Mouse (Mus musculus) CD4-positive, CD25-positive, alpha-beta regulatory T cell, adult 4 months (primary cell): Measurements from ENCODE around the gene Tmem267. TPM values are rescaled to one million over a fixed set of nuclear protein-coding genes. Genes with fewer than 3 reads are reported as not detected.

Source experiments
- ATAC-seq: one replicate; pipeline ENCODE4 v1.8.0; 2017
- polyA plus RNA-seq, 2 experiments: library from polyadenylated mRNA; unstranded; fragments of 100-300 nt; shearing (Covaris generic); gene quantifications; one replicate each; pipeline ENCODE4 v1.2.1; 2017

Tmem267 gene
- polyA plus RNA-seq, 2 experiments from 2014 or later, result 2.4 to 3.6 TPM

- no peak for ATAC-seq
These were observed 131.9 kb downstream of the Tmem267 start for GRCm38 (mm10) chr13:119619735-119620134.

DNA sequence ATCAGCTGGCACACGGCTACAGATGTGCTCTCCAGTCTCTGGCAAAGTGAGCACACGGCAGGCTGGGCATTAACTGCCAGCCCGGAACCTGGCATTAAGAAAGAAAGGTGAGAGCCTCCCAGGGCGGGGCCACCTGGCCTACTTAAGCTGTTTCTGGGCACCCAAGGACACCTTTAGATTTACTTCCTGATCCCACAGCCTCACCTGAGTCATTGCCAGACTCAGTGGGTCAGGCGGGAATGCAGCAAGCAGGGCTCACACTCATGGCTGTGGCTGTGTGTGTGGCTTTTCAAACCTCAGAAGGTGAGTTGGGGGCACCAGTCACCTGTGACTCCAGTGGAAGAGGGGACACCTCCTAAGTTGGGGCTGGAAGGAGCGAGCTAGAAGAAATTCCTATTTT, 135.8 kb downstream of the Tmem267 start, which contains the start of gene Ccl28:
Gene Ccl28 (plus strand): TSS at position 186 of the 400 bp plus-strand sequence.
- ATAC-seq, result no peak

- peak; percentile 43 for ATAC-seq
These were observed 138.1 kb downstream of the Tmem267 start for GRCm38 (mm10) chr13:119625952-119626351.

DNA sequence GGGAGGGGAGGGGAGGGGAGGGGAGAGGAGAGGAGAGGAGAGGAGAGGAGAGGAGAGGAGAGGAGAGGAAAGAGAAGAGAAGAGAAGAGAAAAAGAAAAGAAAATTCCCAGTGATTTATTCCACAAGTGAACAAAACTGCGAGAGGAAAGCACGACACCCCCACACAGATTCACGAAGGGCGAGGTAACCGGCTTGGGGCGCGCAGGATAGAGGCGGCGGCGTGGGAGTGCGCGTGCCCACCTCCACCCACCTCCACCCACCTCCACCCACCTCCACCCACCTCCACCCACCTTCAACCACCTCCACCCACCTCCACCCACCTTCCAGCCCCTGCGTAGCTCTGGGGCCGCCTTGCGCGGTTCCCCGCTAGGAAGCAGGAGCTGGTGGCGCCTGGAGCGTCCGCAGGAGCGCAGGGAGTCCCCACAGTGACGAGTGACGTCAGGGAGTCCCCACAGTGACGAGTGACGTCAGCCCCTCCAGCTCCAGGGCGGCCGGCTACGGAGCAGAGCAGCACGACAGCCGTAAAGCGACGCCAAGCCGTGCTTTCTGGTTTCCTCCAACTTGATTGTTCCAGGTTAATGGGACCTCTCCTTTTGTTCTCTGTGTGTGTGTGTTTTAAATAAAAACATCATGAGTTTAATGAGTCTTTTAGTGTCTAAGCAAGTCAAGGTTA, 143.8 kb downstream of the Tmem267 start:
- peak; percentile 100 for ATAC-seq

- no peak for ATAC-seq
These were observed 144.3 kb downstream of the Tmem267 start for GRCm38 (mm10) chr13:119632156-119632548.

- no peak for ATAC-seq
These were observed 147.7 kb downstream of the Tmem267 start for GRCm38 (mm10) chr13:119635496-119635895.

DNA sequence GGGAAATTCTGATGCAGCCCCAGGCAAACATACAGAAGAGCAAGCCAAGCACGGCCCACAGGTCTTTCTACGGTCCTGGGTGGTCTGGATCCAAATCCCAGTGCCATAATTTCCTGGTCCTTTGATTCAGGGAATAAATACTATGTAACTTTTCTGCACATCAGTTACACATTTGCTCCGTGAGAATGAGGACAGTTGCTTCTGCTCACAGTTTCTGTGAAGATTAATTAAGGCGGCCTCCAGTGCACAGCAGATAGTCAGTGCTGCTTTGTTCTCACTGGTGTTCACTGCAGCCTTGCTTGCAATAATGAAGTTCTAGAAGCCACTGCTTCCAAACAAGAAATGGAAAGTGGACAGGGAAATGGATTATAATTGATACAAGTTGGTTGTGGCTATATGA, 150.0 kb downstream of the Tmem267 start:
- no peak for ATAC-seq

DNA sequence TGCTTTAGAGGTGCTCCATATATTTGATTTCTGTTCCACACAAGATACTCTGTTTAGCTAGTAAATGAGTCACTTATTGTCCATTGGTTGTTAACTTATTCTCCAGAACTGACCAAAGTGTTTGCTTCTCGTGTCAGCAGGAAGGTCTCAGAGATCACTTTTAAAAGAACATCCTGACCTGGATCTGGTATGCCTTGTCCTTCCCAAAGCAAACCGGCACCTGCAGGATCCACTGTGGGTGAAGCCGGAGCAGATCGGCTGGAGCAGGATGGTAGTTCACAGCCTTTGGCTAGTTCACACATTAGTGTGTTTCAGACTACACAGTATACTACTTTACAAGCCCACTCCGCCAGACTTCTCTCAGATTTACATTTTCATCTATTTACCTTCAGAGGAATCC, 150.6 kb downstream of the Tmem267 start:
- no peak for ATAC-seq

DNA sequence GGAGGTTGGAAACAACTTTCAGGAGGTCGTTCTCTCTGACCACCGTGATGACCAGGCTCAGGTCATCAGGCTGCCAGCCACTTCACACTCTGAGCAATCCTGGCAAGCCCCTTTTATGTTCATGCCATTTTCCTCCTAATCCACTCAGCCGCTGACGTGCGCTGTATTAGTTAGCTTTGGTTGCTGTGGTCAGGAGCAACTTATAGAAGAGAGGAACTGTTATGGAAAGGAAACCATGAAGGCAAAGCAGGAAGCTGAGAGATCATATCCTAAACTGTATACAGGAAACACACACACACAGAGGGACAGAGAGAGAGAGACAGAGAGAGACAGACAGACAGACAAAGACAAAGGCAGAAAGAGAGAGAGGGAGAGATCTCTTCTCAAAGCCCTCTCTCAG, 151.5 kb downstream of the Tmem267 start:
- no peak for ATAC-seq

DNA sequence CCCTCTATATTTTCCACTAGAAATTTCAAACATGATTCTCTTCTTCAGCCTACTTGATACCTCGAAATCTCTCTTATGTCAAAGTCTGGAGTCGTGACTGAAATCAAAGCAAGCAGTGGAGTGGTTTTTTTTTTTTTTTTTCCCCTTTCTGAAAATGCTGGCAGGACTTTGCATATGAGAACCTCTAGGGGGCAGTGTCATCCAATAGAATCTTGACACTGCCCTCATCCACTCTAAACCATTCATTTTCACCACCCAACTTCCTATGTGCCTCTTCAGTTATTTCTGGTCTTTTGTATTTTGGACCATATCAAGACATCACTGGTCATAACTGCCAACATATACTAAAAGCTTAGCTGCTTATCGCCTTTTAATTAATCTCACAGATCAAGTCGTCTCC, 152.7 kb downstream of the Tmem267 start:
- ATAC-seq, result peak; percentile 93

- ATAC-seq, result no peak
These were observed 153.3 kb downstream of the Tmem267 start for GRCm38 (mm10) chr13:119641145-119641544.

DNA sequence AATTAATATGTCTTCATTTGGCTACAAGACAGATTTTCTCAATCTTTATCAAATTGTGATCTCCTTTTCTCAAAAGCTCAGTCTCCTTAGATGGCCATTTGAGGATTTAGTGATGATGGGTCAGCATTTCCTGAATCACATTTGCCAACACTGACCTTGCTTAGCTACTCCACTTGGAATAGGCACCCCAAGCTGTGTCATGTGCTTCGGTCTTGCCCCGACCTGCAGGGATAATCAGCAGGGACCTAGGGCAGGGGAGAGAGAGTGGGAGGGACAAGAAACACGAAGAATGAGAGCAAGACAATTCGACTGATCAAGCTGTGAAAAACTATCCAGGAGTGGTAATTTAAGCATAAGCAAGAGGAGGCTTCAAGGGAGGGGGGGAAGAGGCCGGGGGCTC, 156.9 kb downstream of the Tmem267 start:
- no peak for ATAC-seq

GRCm38 (mm10) chr13:119646511-119646910, 158.7 kb downstream of the Tmem267 start:
- no peak for ATAC-seq

- no peak for ATAC-seq
These were observed 161.3 kb downstream of the Tmem267 start for GRCm38 (mm10) chr13:119648891-119649698.

DNA sequence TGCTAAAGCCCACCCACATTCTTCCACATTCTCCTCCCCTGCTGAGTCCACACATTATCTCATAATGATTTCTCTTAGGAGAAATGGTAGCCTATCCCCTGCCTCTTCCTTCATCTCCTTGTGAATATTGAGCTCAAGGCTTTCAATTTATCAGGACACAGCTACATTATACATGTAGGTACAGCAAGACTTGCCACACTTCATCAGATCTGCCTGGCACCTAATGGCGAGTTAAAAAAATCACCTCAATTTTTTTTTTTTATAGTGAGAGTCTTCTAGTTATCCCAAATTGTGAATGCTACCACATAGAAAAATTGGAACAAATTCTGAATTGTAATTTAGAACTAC, 161.8 kb downstream of the Tmem267 start:
- ATAC-seq, result no peak

DNA sequence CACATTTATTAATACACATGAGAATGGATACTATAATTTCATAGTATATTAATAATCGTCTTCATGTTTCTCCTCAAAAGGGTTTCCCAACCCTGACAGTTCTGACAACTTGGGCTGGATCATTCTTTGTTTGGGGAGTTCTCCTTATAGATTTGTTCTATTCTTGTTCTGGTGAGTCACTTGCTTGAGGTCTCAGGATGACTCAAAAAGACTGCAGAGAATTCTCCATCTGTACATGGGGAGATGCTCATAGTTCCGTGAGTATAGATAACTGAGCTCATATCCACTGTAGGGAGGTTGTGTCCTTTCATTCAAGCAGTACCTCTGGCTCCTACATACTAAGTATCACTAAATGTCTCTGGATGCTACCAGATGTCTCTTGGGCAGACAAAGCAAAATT, 166.9 kb downstream of the Tmem267 start:
- no peak for ATAC-seq

GRCm38 (mm10) chr13:119656246-119656645, 168.4 kb downstream of the Tmem267 start:
- ATAC-seq, result no peak

GRCm38 (mm10) chr13:119656846-119657416, 169.1 kb downstream of the Tmem267 start:
- ATAC-seq, result no peak

Other genes starting within 250 kb of the Tmem267 start
- gene Paip1, start 59.4 kb upstream of the Tmem267 start, polyA plus RNA-seq, result 10 to 100 TPM; 63.6 to 70.7 TPM
- gene 4833420G17Rik, start 25.3 kb upstream of the Tmem267 start, polyA plus RNA-seq, result 100 to 1,000 TPM; 115 to 139 TPM
- gene 3110070M22Rik, start 344 bp downstream of the Tmem267 start, polyA plus RNA-seq, result not detected
- not detected for gene Ccl28, start 135.8 kb downstream of the Tmem267 start, polyA plus RNA-seq
- gene Hmgcs1, start 202.3 kb downstream of the Tmem267 start, polyA plus RNA-seq, result 10 to 100 TPM; 47.8 to 54.1 TPM